Mouse (Mus musculus): ENCODE results near the gene Gpr25.

GRCm38 (mm10) chr1:136268224-136268623, 7.6 kb upstream of the Gpr25 start:
- TF ChIP-seq CTCF (IDR thresholded peaks at IDR 0.05; ENCODE audit: extremely low read depth, insufficient read length, insufficient replicate concordance, low read depth, low read length) (no peak), POLR2A (IDR thresholded peaks at IDR 0.05; ENCODE audit: low read depth, low read length) (no peak)
